Mouse (Mus musculus) cerebellum, adult 2 months (tissue): ENCODE data around the gene Tac2. TPM values are rescaled to one million over a fixed set of nuclear protein-coding genes. Genes with fewer than 3 reads are reported as not detected.

Experiments
- DNase-seq, 2 experiments: peaks; one replicate each; pipeline ENCODE4 v3.0.0; 2021
- H3K27ac ChIP-seq: fragments of 200-500 bp; 2 replicates; pipeline ENCODE4 v1.5.1; 2012; ENCODE audit warnings: low read length, control low read depth, inconsistent platforms; ENCODE audit not compliant: insufficient read depth
- H3K27me3 ChIP-seq: fragments of 200-500 bp; 2 replicates; pipeline ENCODE4 v1.6.1; 2012; ENCODE audit warnings: inconsistent platforms, mild to moderate bottlenecking, low read length, moderate library complexity; ENCODE audit not compliant: control insufficient read depth, insufficient read depth
- H3K4me1 ChIP-seq: fragments of 200-500 bp; 2 replicates; pipeline ENCODE4 v1.6.1; 2011; ENCODE audit warnings: low read length; ENCODE audit not compliant: control insufficient read depth, insufficient read depth
- H3K4me3 ChIP-seq: fragments of 200-500 bp; replicated peaks from 2 replicates; pipeline ENCODE3; 2011; ENCODE audit warnings: mild to moderate bottlenecking, low read depth, low read length, control low read depth; ENCODE audit not compliant: insufficient read depth
- CTCF ChIP-seq: fragments of 200-500 bp; IDR thresholded peaks from 2 replicates; pipeline ENCODE4 v1.5.1; 2011; ENCODE audit warnings: low read depth, mild to moderate bottlenecking, control low read depth, low read length, moderate library complexity, borderline replicate concordance; ENCODE audit not compliant: insufficient read depth
- POLR2A ChIP-seq: fragments of 200-500 bp; IDR thresholded peaks from 2 replicates; pipeline ENCODE4 v1.6.1; 2011; ENCODE audit warnings: low read length, control low read depth, borderline replicate concordance; ENCODE audit not compliant: insufficient read depth
- WGBS: fragments of 180-500 bp; shearing (Covaris S2); methylation state at CpG from one replicate; pipeline ENCODE4 v1.1.7; 2018; 5-methylcytosine and 5-hydroxymethylcytosine counted together
- polyA plus RNA-seq: library from polyadenylated mRNA; depleted of rRNA; stranded (reverse); fragments of >200 nt; gene quantifications from 2 replicates; pipeline ENCODE4 v1.2.3, GENCODE M21; 2012

The Tac2 gene
- polyA plus RNA-seq, 1 experiment = 1.5 TPM

DNA sequence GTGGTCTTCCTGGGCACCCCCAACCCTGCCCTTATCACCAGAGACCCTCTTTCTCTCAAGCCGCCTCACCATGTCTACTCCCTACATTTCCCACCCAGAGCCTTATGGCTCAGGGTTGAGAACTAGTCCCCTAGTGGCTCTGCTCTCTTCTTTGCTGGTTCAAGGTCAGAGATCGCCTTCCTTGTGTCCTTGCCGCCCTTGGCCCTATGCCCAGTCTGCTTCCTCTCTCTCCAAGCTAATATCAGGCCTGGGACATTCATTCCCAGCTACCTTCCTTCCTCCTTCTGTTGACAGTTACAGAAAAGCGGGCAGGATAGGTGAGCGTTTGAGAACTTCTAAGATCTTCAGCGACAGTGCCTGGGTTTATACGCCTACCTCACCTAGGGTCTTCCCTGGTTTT is 16.6 kb upstream of the Tac2 start:
- H3K4me3 ChIP-seq = no peak overlapping the region
- H3K27me3 ChIP-seq = no peaks in the 10 kb centered on the region
- H3K4me1 ChIP-seq = no peaks in the 10 kb centered on the region
- H3K27ac ChIP-seq = no peak overlapping the region
- 88% methylated on average over 7 of the region's 7 CpGs for WGBS
- no peak for DNase-seq
- TF ChIP-seq CTCF (no peak), POLR2A (no peak)

DNA sequence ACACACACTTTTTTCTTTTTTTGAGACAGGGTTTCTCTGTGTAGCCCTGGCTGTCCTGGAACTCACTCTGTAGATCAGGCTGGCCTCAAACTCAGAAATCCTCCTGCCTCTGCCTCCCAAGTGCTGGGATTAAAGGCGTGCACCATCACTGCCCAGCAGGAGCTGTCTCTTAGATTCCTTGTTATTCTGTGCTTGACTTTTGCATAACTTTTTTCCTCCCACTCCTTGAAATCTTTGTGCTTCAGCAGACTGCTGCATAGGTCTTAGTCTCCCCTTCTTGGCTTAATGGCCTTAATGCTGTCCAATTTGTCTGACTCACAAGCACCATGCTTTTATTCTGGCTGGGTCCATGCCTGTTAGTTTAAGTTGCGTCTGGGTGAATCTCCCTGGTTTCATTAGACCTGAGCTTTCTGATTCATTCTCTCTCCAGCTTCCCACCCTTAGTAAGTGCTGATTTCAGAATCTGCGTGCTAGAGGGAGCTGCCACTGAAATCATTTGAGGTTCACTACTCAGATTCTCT is 15.4 kb upstream of the Tac2 start:
- Histone ChIP-seq H3K4me1 (no peaks in the 10 kb centered on the region), H3K27me3 (no peaks in the 10 kb centered on the region), H3K4me3 (no peak overlapping the region), H3K27ac (no peak overlapping the region)
- DNase-seq = no peak
- WGBS = 84% methylated on average over 3 of the region's 3 CpGs
- TF ChIP-seq POLR2A (no peak), CTCF (no peak)

DNA sequence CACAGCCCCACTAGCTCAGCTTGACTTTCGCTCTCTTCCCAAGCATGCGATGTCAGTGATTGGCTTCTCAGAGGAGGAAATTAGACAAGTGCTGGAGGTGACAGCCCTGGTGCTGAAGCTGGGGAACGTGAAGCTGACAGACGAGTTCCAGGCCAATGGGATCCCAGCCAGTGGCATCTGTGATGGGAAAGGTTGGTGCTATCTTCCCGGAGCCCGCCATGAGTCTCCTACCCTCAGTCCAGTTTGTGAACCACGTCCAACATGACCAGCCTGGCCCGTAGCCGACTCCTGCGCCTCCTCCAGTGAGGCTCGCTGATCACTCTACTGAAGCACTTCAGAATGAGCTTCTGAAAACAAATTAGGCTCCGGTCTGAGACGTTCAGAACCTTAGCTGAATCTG is 13.9 kb upstream of the Tac2 start:
- Histone ChIP-seq H3K4me3 (no peak overlapping the region), H3K4me1 (no peaks in the 10 kb centered on the region), H3K27ac (no peak overlapping the region), H3K27me3 (no peaks in the 10 kb centered on the region)
- DNase-seq = peak in 1 of 2 experiments; percentile 7
- WGBS = 15% methylated on average over 13 of the region's 13 CpGs
- TF ChIP-seq CTCF (no peak), POLR2A (no peak)

DNA sequence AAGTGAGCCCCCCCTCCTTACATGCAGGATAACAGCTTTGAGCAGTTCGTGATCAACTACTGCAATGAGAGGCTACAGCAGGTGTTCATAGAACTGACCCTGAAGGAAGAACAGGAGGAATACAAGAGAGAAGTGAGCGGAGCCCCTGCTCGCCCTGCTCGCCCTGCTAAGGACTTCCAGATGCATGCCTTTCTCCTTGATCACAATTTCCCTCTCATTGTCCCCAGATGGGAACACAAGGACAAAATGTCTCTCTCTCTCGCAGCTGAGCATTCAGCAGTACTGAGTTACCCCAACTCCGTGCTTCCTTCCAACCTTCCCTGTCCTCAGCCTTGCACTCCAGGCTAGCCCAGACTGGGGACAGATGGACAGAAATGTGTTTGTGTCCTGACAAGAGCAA is 11.5 kb upstream of the Tac2 start:
- H3K4me1 ChIP-seq = no peaks in the 10 kb centered on the region
- no peak overlapping the region for H3K27ac ChIP-seq
- TF ChIP-seq CTCF (no peak), POLR2A (no peak)
- WGBS = 62% methylated on average over 6 of the region's 6 CpGs
- H3K4me3 ChIP-seq = no peak overlapping the region
- no peaks in the 10 kb centered on the region for H3K27me3 ChIP-seq
- no peak for DNase-seq

DNA sequence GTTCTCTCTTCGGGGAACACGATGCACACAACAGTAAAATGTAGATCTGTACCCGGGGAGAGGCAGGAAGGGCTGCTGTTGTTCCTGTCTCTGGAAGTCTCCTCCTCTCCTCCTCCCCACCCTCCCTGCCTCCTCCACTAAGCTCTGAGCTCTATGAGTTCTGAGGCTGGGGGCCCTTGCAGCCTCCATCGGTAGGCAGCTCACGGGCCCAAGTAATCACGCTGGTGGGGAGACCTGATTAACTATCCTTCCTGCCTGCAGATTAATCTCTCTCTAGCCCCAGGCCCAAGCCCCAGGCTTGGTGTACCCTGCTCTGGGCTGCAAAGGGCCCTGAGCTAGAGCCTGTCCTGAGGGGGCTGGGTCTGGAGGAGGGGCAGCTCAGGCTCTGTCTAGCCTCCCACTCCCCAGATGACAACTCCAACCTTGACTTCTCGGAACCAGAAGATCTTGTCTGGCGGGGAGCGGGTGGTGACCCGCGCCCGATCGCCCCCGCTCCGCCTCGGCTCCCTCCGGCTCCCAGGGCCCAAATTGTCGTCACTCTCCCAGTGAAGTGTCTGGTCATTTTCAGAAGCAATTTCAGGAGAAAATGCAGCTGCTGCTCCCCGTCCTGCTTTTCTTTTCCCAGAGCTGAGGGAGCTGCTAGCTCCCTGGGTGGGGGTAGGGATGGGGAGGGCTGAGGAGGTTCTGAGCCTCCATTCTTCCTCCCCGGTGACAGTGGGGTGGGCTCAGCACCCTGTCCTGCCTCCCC is 2.4 kb upstream of the Tac2 start:
- no peaks in the 10 kb centered on the region for H3K27me3 ChIP-seq
- TF ChIP-seq POLR2A = no peak
- TF ChIP-seq CTCF = no peak
- no peak for DNase-seq
- no peaks in the 10 kb centered on the region for H3K4me1 ChIP-seq
- H3K27ac ChIP-seq = no peak overlapping the region
- WGBS = 52% methylated on average over 20 of the region's 20 CpGs
- H3K4me3 ChIP-seq = no peak overlapping the region

DNA sequence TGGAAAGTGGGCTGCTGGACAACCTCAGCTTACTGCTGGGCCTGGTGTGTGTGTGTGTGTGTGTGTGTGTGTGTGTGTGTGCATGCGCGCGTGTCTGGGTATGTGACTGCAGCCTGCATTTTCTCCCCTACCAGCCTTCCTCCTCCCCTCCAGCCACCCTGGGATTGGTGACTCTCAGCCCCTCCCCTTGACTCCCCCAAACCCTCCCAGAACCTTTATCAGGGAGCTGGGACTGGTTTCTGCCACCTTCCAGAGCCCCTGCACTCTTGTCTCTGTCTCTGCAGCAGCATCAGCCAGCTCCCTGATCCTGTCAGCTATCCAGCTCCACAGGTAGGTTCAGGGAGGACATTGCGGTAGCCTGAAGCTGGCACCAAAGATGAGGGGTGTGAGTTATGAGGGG is 858 bp downstream of the Tac2 start:
- TF ChIP-seq POLR2A (no peak), CTCF (no peak)
- no peak for DNase-seq
- WGBS = 79% methylated on average over 4 of the region's 4 CpGs

GRCm38 (mm10) chr10:127728437-127728836 is 4.2 kb downstream of the Tac2 start:
- Histone ChIP-seq H3K4me3 (no peak overlapping the region), H3K27ac (no peak overlapping the region), H3K4me1 (no peaks in the 10 kb centered on the region; the same call in 1 of the 2 replicates), H3K27me3 (no peaks in the 10 kb centered on the region)
- TF ChIP-seq POLR2A (no peak), CTCF (no peak)
- no peak for DNase-seq
- 12% methylated on average over 8 of the region's 8 CpGs for WGBS

More for the DNA sequence above, 858 bp downstream of the Tac2 start:
- Histone ChIP-seq H3K27me3 (no peaks in the 10 kb centered on the region), H3K4me3 (no peak overlapping the region), H3K4me1 (no peaks in the 10 kb centered on the region; the same call in 1 of the 2 replicates), H3K27ac (no peak overlapping the region)
